Mouse (Mus musculus): ENCODE data around the gene Desi1. TPM values are rescaled to one million over a fixed set of nuclear protein-coding genes. Genes with fewer than 3 reads are reported as not detected.

Gene Desi1
- total RNA-seq, 1 experiment from 2014 or later = 4.8 TPM

DNA sequence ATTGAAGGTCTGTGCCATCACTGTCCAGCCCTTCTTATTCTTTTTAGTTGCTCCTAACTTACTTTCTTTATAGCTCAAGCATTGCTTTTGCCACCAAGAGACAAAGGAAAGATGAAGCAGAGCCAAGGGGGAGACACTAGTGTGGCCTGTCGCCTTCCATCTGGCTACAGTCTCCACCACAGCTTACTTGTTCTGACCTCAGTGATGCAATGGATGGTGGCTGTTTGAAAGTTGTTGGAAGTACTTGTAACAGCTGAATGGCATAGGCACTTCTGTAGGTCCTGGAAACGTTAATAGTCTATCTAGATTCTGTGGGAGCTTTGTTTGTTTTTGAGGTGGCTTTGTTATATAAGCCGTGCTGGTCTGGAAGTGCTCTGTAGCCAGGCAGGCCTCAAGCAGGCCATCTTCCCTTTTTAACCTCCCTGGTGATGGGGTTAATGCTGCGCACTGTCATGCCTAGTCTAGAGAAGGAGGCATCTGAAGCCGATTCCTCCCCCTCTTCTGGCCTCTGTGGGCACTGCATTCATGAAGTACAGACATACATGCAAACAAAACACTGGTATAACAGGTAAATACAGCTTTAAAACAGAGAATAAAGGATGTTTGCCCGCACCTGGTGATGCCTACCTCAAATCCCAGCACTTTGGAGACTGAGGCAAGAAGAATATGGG is 9.6 kb downstream of the Desi1 start:
- no peak for ATAC-seq (replicated peaks; ENCODE audit: insufficient number of reproducible peaks, low FRiP score, low TSS enrichment, poor library complexity, severe bottlenecking)

DNA sequence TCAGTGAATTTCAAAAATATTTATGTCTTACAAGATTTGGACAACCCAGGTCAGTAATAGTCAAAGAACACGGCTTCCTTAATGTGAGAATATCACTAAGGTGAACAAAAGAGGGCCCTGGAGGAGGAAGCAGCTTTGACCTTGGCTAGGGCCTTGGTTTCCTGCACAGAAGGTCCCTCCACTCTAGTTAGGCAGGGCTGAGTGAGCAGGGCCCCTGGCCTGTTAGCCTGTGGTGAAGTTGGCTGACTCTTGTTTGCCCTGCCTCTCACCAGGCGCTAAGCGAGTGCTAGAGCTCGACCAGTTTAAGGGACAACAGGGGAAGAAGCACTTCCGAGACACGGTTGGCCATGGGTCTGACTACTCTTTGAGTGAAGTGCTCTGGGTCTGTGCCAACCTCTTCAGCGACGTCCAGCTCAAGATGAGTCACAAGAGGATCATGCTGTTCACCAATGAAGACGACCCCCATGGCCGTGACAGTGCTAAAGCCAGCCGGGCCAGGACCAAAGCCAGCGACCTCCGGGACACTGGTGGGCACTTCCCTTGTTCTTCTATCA is 11.1 kb downstream of the Desi1 start:
- ATAC-seq (replicated peaks; ENCODE audit: insufficient number of reproducible peaks, low FRiP score, low TSS enrichment, poor library complexity, severe bottlenecking) = no peak

DNA sequence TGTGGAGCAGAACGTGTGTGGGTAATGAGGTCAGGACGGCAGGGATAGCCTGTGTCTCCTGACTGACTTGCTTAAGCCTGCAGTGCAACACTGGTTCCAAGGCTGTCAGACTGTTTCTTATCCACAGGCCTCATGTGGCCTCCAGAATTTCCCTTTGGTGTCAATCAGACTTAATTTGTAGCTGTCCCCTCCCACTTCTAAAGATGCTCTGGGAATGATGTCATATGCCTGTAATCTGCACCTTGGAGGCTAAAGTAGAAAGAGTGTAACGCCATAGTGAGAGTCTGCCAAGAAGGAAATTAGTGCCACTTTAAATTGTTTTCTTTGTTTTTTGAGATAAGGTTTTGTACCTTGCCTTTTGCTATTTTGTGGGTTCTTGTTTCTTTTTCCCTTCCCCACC is 14.4 kb downstream of the Desi1 start:
- ATAC-seq (replicated peaks; ENCODE audit: insufficient number of reproducible peaks, low FRiP score, low TSS enrichment, poor library complexity, severe bottlenecking) = no peak

- no peak for ATAC-seq (replicated peaks; ENCODE audit: insufficient number of reproducible peaks, low FRiP score, low TSS enrichment, poor library complexity, severe bottlenecking)
Observed at GRCm38 (mm10) chr15:82017461-82017860, 16.2 kb downstream of the Desi1 start.

DNA sequence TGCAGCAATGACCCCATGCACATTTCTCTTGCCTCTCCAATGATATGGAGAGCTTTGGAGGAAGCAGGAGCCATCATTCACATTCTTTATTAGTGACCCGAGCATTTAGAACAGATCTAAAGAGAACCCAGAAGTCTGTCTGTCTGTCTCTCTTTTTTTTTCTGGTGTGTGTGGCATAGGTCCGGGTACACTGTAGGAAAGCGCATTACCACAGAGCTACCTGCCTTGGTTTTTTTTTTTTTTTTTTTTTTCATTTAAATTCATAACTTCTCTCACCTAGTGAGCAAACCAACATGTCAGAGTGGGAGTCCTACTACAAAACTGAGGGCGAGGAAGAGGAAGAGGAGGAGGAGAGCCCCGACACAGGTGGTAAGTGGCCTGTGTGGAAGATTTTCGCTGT is 16.8 kb downstream of the Desi1 start:
- ATAC-seq (replicated peaks; ENCODE audit: insufficient number of reproducible peaks, low FRiP score, low TSS enrichment, poor library complexity, severe bottlenecking) = no peak

GRCm38 (mm10) chr15:82016101-82016808 is 17.4 kb downstream of the Desi1 start:
- peak; percentile 98 for ATAC-seq (replicated peaks; ENCODE audit: insufficient number of reproducible peaks, low FRiP score, low TSS enrichment, poor library complexity, severe bottlenecking)

DNA sequence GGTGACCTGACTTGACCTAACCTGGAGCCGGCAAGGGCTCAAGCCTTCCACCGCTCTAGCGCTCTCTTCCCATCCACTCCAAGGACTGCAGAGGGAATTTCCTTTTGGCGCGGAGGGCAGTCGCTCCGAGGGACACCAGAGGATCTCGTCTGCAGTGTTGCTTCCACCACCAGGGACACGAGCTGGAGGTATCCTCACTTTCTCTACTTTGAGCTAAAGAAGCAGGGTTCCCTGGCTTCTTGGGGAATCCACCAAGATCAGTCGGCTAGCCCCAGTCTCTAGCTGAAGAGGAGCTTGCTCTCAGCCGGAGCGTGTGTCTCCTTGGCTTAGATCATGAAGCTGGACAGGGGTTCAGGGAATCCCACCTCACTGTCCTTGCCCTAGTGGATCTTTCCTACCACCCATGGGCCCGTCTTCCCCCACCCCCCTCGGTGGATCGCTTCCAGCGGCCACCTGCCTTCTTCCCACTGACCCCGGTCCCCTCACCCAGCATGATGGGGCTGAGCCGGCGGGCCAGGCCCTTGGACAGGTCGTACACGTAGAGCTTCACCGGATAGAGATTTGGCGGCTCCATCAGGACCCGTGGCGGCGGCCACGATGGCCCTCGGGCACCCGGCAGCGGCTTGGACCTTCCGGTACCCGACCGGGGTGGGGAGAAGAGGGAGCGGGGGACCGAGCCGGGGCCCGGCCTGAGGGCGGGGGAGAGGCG is 18.1 kb downstream of the Desi1 start:
- no peak; the same call in 1 of the 2 replicates for ATAC-seq (replicated peaks; ENCODE audit: insufficient number of reproducible peaks, low FRiP score, low TSS enrichment, poor library complexity, severe bottlenecking)

GRCm38 (mm10) chr15:82014745-82015391 is 18.8 kb downstream of the Desi1 start:
- ATAC-seq (replicated peaks; ENCODE audit: insufficient number of reproducible peaks, low FRiP score, low TSS enrichment, poor library complexity, severe bottlenecking) = no peak

DNA sequence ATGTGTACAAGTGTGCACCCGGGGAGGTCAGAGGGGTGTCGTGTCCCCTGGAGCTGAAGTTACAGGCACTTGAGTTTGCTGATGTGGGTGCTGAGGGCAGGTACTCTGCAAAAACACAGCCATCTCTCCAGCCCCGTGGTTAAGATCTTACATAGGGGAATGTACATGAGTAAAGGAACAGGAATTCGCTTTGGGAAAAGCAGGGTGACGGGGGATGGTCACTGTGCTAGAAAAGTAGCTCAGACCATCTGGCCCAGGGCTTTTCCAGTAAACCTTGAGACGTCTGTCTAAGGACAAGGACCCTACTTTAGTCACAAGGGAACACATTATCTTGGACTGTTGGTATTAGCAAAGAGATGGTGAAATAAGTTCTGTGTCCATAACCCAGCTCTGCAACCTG is 21.7 kb downstream of the Desi1 start:
- ATAC-seq (replicated peaks; ENCODE audit: insufficient number of reproducible peaks, low FRiP score, low TSS enrichment, poor library complexity, severe bottlenecking) = no peak

- ATAC-seq (replicated peaks; ENCODE audit: insufficient number of reproducible peaks, low FRiP score, low TSS enrichment, poor library complexity, severe bottlenecking) = no peak
Observed at GRCm38 (mm10) chr15:82004257-82004656, 29.4 kb downstream of the Desi1 start.

- no peak for ATAC-seq (replicated peaks; ENCODE audit: insufficient number of reproducible peaks, low FRiP score, low TSS enrichment, poor library complexity, severe bottlenecking)
Observed at GRCm38 (mm10) chr15:81993992-81994391, 39.7 kb downstream of the Desi1 start.

DNA sequence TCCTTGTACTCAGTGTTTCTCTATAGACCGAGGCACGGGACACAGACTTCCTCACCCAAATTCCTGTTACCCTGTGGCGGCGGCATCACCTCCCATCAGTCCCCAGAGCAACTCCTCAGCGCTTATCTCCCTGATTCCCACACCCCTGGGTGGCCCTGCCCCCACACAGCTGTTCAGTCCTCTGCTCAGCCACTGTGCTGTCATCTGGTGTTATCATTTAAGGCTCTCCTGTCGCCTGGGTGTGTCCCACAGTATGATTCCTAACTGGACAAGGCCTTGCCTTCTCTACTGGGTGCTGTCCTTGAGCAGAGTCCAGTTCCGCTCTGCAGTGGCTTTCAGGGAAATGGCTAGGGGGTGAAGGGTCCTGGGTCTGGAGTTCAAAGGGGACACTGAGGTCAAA is 43.1 kb downstream of the Desi1 start:
- no peak for ATAC-seq (replicated peaks; ENCODE audit: insufficient number of reproducible peaks, low FRiP score, low TSS enrichment, poor library complexity, severe bottlenecking)

- ATAC-seq (replicated peaks; ENCODE audit: insufficient number of reproducible peaks, low FRiP score, low TSS enrichment, poor library complexity, severe bottlenecking) = peak; percentile 81
Observed at GRCm38 (mm10) chr15:81989371-81990062, 44.1 kb downstream of the Desi1 start.

- ATAC-seq (replicated peaks; ENCODE audit: insufficient number of reproducible peaks, low FRiP score, low TSS enrichment, poor library complexity, severe bottlenecking) = no peak
Observed at GRCm38 (mm10) chr15:81987646-81988045, 46.0 kb downstream of the Desi1 start, which contains the start of gene Xrcc6. TSS of gene Xrcc6 (plus strand) at chr15:81987835.

DNA sequence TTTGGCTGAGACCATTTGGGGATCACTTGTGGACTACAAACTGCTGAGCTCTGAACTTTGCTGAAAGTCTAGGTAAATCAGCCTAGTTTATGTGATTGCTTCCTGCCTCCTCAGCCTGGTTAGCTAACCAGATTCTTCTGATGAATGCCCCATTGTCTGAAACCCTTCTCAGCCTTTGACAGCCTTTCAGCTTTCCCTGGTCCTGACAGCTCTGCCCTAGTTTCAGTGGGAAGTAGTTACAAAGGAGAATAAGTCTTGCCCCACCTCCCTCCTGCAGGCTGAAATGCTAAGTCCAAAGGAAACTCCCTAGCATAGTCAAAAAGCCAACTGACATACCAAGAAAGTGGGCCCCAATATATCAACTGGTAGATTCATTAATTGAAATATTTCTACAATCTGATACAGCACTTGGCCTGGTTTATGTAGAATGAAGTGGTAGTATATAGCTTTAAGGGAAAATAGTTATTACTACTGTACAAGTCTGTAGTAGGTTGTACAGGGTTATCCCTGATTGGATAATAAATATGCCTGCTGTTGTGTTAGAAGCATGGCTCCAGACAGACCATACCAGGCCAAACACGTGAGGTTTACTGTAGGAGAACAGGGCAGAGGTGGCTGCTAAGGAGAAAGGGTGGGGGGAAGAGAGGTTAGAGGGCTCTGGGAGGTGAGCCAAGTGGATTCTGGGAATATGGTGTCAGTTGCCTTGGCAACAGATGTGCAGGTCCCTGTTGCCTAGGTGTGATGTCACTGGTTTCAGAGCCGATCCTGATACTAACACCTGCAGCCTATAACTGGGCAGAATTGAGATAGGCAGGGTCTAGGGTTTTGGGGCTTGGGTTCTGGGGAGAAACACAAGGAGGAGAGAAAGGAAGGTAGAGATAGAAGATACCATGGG is 48.1 kb downstream of the Desi1 start:
- ATAC-seq (replicated peaks; ENCODE audit: insufficient number of reproducible peaks, low FRiP score, low TSS enrichment, poor library complexity, severe bottlenecking) = no peak

GRCm38 (mm10) chr15:81982173-81982572 is 51.5 kb downstream of the Desi1 start:
- ATAC-seq (replicated peaks; ENCODE audit: insufficient number of reproducible peaks, low FRiP score, low TSS enrichment, poor library complexity, severe bottlenecking) = no peak

- no peak for ATAC-seq (replicated peaks; ENCODE audit: insufficient number of reproducible peaks, low FRiP score, low TSS enrichment, poor library complexity, severe bottlenecking)
Observed at GRCm38 (mm10) chr15:81980321-81980720, 53.3 kb downstream of the Desi1 start, which contains the start of gene 1700029P11Rik. TSS of gene 1700029P11Rik (plus strand) at chr15:81980540.
